Mouse (Mus musculus) midbrain, embryonic 12.5 days (tissue): ENCODE measurements around the gene Gpi1. TPM values are rescaled to one million over a fixed set of nuclear protein-coding genes. Genes with fewer than 3 reads are reported as not detected.
A peak's percentile ranks its signal among the peaks of the same experiment; 100 is the strongest.

Experiments used
- ATAC-seq: fragments of 200-750 bp; cut with Nextera tagmentation; 2 replicates; pipeline ENCODE4 v1.8.0; 2017; ENCODE audit warnings: low read depth, moderate TSS enrichment, moderate library complexity; ENCODE audit not compliant: low FRiP score
- H3K27ac ChIP-seq: fragments of 300-500 bp; sonication (generic); replicated peaks from 2 replicates; pipeline ENCODE4 v1.5.1; 2016; ENCODE audit warnings: mild to moderate bottlenecking
- H3K27me3 ChIP-seq: fragments of 300-500 bp; sonication (generic); 2 replicates; pipeline ENCODE4 v1.6.1; 2016; ENCODE audit warnings: mild to moderate bottlenecking
- H3K36me3 ChIP-seq: fragments of 300-500 bp; sonication (generic); 2 replicates; pipeline ENCODE4 v1.6.1; 2016
- H3K4me1 ChIP-seq: fragments of 300-500 bp; sonication (generic); 2 replicates; pipeline ENCODE4 v1.6.1; 2016
- H3K4me2 ChIP-seq: fragments of 300-500 bp; sonication (generic); replicated peaks from 2 replicates; pipeline ENCODE4 v1.6.1; 2016; ENCODE audit warnings: mild to moderate bottlenecking, moderate library complexity
- H3K4me3 ChIP-seq: fragments of 300-500 bp; sonication (generic); 2 replicates; pipeline ENCODE4 v1.5.1; 2016; ENCODE audit warnings: mild to moderate bottlenecking
- H3K9ac ChIP-seq: fragments of 300-500 bp; sonication (generic); replicated peaks from 2 replicates; pipeline ENCODE4 v1.6.1; 2016; ENCODE audit warnings: mild to moderate bottlenecking, moderate library complexity
- H3K9me3 ChIP-seq: fragments of 300-500 bp; sonication (generic); 2 replicates; pipeline ENCODE4 v1.6.1; 2016; ENCODE audit warnings: mild to moderate bottlenecking
- WGBS: fragments of 180-500 bp; shearing (Covaris S2); methylation state at CpG from one replicate; pipeline ENCODE4 v1.1.7; 2016; 5-methylcytosine and 5-hydroxymethylcytosine counted together
- polyA plus RNA-seq: library from polyadenylated mRNA; unstranded; fragments of >200 nt; fragmentation: Nextera tagmentation; extraction: Ambion mirVana; gene quantifications from 2 replicates; pipeline ENCODE4 v1.2.1, GENCODE M21; 2016

The Gpi1 gene
- polyA plus RNA-seq = 212 and 218 TPM in 2 replicates

GRCm38 (mm10) chr7:34230116-34230515, at the start of gene Gpi1:
Gene Gpi1 (minus strand): TSS chr7:34230336.
- Histone ChIP-seq H3K4me3 (peak within 1 kb of the TSS; percentile 73), H3K4me2 (peak within 1 kb of the TSS; percentile 80), H3K27ac (peak within 1 kb of the TSS; percentile 81), H3K9ac (peak within 1 kb of the TSS; percentile 78), H3K36me3 (peaks cover 26% of the 10 kb centered on the region), H3K9me3 (no peaks in the 10 kb centered on the region), H3K27me3 (no peaks in the 10 kb centered on the region; the same call in 1 of the 2 replicates), H3K4me1 (peaks cover 37% of the 10 kb centered on the region)
- under 1% methylated on average over 38 of the region's 39 CpGs for WGBS
- peak; percentile 65 for ATAC-seq

GRCm38 (mm10) chr7:34277656-34278055, 47.5 kb upstream of the Gpi1 start:
- Histone ChIP-seq H3K36me3 (0 out of 2 replicates have a peak, but pooled peaks cover 7% of the 10 kb centered on the region), H3K4me2 (no peak overlapping the region), H3K27me3 (no peaks in the 10 kb centered on the region), H3K9ac (no peak overlapping the region), H3K4me3 (no peak overlapping the region), H3K4me1 (no peaks in the 10 kb centered on the region), H3K9me3 (no peaks in the 10 kb centered on the region), H3K27ac (no peak overlapping the region)
- 94% methylated on average over 2 of the region's 2 CpGs for WGBS
- no peak for ATAC-seq

- WGBS = 91% methylated on average over 3 of the region's 3 CpGs
- H3K4me3 ChIP-seq = no peak overlapping the region
- no peak overlapping the region for H3K9ac ChIP-seq
- H3K36me3 ChIP-seq = 0 out of 2 replicates have a peak, but pooled peaks cover 7% of the 10 kb centered on the region
- no peak for ATAC-seq
- H3K27me3 ChIP-seq = no peaks in the 10 kb centered on the region
- H3K27ac ChIP-seq = no peak overlapping the region
- H3K9me3 ChIP-seq = no peaks in the 10 kb centered on the region
- no peak overlapping the region for H3K4me2 ChIP-seq
- no peaks in the 10 kb centered on the region for H3K4me1 ChIP-seq
These were observed 45.9 kb upstream of the Gpi1 start for GRCm38 (mm10) chr7:34276066-34276465.

GRCm38 (mm10) chr7:34272465-34272864, 42.3 kb upstream of the Gpi1 start:
- H3K4me3 ChIP-seq = no peak overlapping the region
- no peaks in the 10 kb centered on the region for H3K9me3 ChIP-seq
- H3K9ac ChIP-seq = no peak overlapping the region
- ATAC-seq = no peak
- no peaks in the 10 kb centered on the region for H3K27me3 ChIP-seq
- no peak overlapping the region for H3K4me2 ChIP-seq
- 71% methylated on average over 4 of the region's 4 CpGs for WGBS
- H3K4me1 ChIP-seq = no peaks in the 10 kb centered on the region
- no peak overlapping the region for H3K27ac ChIP-seq
- 0 out of 2 replicates have a peak, but pooled peaks cover 3% of the 10 kb centered on the region for H3K36me3 ChIP-seq

- Histone ChIP-seq H3K4me2 (no peak overlapping the region), H3K27me3 (no peaks in the 10 kb centered on the region), H3K27ac (no peak overlapping the region), H3K36me3 (no peaks in the 10 kb centered on the region), H3K4me3 (no peak overlapping the region), H3K4me1 (0 out of 2 replicates have a peak, but pooled peaks cover 2% of the 10 kb centered on the region), H3K9ac (no peak overlapping the region), H3K9me3 (no peaks in the 10 kb centered on the region)
- no peak for ATAC-seq
- 90% methylated on average over 1 of the region's 1 CpGs for WGBS
These were observed 38.3 kb upstream of the Gpi1 start for GRCm38 (mm10) chr7:34268463-34268862.

- no peak for ATAC-seq
- H3K9ac ChIP-seq = no peak overlapping the region
- H3K36me3 ChIP-seq = peaks cover 8% of the 10 kb centered on the region; the same call in 1 of the 2 replicates
- H3K4me3 ChIP-seq = no peak overlapping the region
- H3K4me2 ChIP-seq = no peak overlapping the region
- no peaks in the 10 kb centered on the region for H3K9me3 ChIP-seq
- 0 out of 2 replicates have a peak, but pooled peaks cover 2% of the 10 kb centered on the region for H3K4me1 ChIP-seq
- no peak overlapping the region for H3K27ac ChIP-seq
- no peaks in the 10 kb centered on the region for H3K27me3 ChIP-seq
These were observed 36.3 kb upstream of the Gpi1 start for GRCm38 (mm10) chr7:34266421-34266820.

GRCm38 (mm10) chr7:34265876-34266346, 35.8 kb upstream of the Gpi1 start:
- Histone ChIP-seq H3K9me3 (no peaks in the 10 kb centered on the region), H3K4me2 (no peak overlapping the region), H3K4me1 (0 out of 2 replicates have a peak, but pooled peaks cover 2% of the 10 kb centered on the region), H3K36me3 (peaks cover 9% of the 10 kb centered on the region; the same call in 1 of the 2 replicates), H3K9ac (no peak overlapping the region), H3K4me3 (no peak overlapping the region), H3K27ac (no peak overlapping the region), H3K27me3 (no peaks in the 10 kb centered on the region)
- no peak for ATAC-seq
- WGBS = 74% methylated on average over 5 of the region's 5 CpGs

GRCm38 (mm10) chr7:34263437-34263836, 33.3 kb upstream of the Gpi1 start:
- no peak for ATAC-seq
- WGBS = 91% methylated on average over 5 of the region's 5 CpGs
- H3K4me1 ChIP-seq = 0 out of 2 replicates have a peak, but pooled peaks cover 2% of the 10 kb centered on the region

GRCm38 (mm10) chr7:34258407-34258806, 28.3 kb upstream of the Gpi1 start:
- Histone ChIP-seq H3K4me3 (no peak overlapping the region), H3K9me3 (no peaks in the 10 kb centered on the region), H3K4me2 (no peak overlapping the region), H3K9ac (no peak overlapping the region), H3K27me3 (no peaks in the 10 kb centered on the region), H3K36me3 (peaks cover 50% of the 10 kb centered on the region), H3K27ac (no peak overlapping the region), H3K4me1 (no peaks in the 10 kb centered on the region)
- no peak for ATAC-seq
- WGBS = 86% methylated on average over 1 of the region's 1 CpGs

More at GRCm38 (mm10) chr7:34263437-34263836, 33.3 kb upstream of the Gpi1 start:
- H3K4me3 ChIP-seq = no peak overlapping the region
- H3K9me3 ChIP-seq = no peaks in the 10 kb centered on the region
- H3K27ac ChIP-seq = no peak overlapping the region
- H3K27me3 ChIP-seq = no peaks in the 10 kb centered on the region
- peaks cover 12% of the 10 kb centered on the region; the same call in 1 of the 2 replicates for H3K36me3 ChIP-seq
- H3K4me2 ChIP-seq = no peak overlapping the region
- H3K9ac ChIP-seq = no peak overlapping the region

- H3K27me3 ChIP-seq = no peaks in the 10 kb centered on the region
- H3K27ac ChIP-seq = no peak overlapping the region
- H3K4me3 ChIP-seq = no peak overlapping the region
- H3K9me3 ChIP-seq = no peaks in the 10 kb centered on the region
- WGBS = 82% methylated on average over 9 of the region's 9 CpGs
- H3K36me3 ChIP-seq = peaks cover 58% of the 10 kb centered on the region
- no peak for ATAC-seq
- no peak overlapping the region for H3K4me2 ChIP-seq
- H3K9ac ChIP-seq = no peak overlapping the region
- H3K4me1 ChIP-seq = no peaks in the 10 kb centered on the region
These were observed 27.1 kb upstream of the Gpi1 start for GRCm38 (mm10) chr7:34257279-34257678.

- Histone ChIP-seq H3K4me2 (no peak overlapping the region), H3K9ac (no peak overlapping the region), H3K27me3 (no peaks in the 10 kb centered on the region), H3K27ac (no peak overlapping the region), H3K9me3 (no peaks in the 10 kb centered on the region), H3K4me3 (no peak overlapping the region), H3K4me1 (no peaks in the 10 kb centered on the region), H3K36me3 (peaks cover 50% of the 10 kb centered on the region)
- WGBS = 87% methylated on average over 1 of the region's 1 CpGs
- ATAC-seq = no peak
These were observed 25.8 kb upstream of the Gpi1 start for GRCm38 (mm10) chr7:34255916-34256315.

GRCm38 (mm10) chr7:34255137-34255536, 25.0 kb upstream of the Gpi1 start:
- no peak for ATAC-seq
- Histone ChIP-seq H3K4me1 (no peaks in the 10 kb centered on the region), H3K4me3 (no peak overlapping the region), H3K4me2 (no peak overlapping the region), H3K27me3 (no peaks in the 10 kb centered on the region), H3K36me3 (peaks cover 56% of the 10 kb centered on the region), H3K27ac (no peak overlapping the region), H3K9ac (no peak overlapping the region), H3K9me3 (no peaks in the 10 kb centered on the region)
- WGBS = 86% methylated on average over 3 of the region's 3 CpGs

GRCm38 (mm10) chr7:34252030-34252429, 21.9 kb upstream of the Gpi1 start:
- Histone ChIP-seq H3K9ac (no peak overlapping the region), H3K4me3 (no peak overlapping the region), H3K4me1 (no peaks in the 10 kb centered on the region), H3K27me3 (no peaks in the 10 kb centered on the region), H3K4me2 (no peak overlapping the region), H3K27ac (no peak overlapping the region), H3K36me3 (peaks cover 59% of the 10 kb centered on the region), H3K9me3 (no peaks in the 10 kb centered on the region)
- ATAC-seq = no peak
- WGBS = 82% methylated on average over 2 of the region's 2 CpGs
